19 mouse cellular contexts compared by ENCODE assay signal in the genomic region with DNA sequence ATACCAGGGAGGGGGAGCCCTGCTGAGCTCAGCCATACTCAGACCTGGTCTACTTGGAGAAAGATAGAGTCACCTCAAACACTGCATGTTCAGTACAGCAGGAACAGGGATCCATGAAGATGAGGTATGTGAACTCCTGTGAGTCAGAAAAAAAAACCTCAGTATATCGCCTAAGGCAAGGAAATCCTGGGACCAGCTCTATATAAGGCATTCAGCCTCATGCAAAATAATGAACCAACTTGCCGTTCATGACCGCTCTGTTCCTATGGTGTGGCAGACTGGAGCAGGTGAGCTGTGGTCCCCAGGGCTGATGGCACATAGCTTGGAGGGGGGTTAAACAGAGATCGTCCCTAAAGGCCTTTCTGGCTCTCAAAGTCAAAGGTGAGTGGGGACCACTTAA.
"Had no signal": no experiment of that assay in that cellular context is flagged by ENCODE, and none has a peak within 500 bp of the region (broad histone marks: within the 10 kb centered on the region; RNA-seq: fewer than 3 reads in every experiment).

No protein-coding gene starts in this region.

- ATAC-seq: liver, postnatal 0 days; lung, postnatal 0 days; midbrain, embryonic 16.5 days had no signal

- H3K27me3 ChIP-seq: lung, embryonic 15.5 days; midbrain, embryonic 12.5 days; neural tube, embryonic 13.5 days; neural tube, embryonic 15.5 days had no signal

- DNase-seq: liver, postnatal 0 days; lung, adult 2 months; lung, postnatal 14 days; lung, postnatal 4 days; midbrain, embryonic 14.5 days; retina, postnatal 1 day; right cerebral cortex, adult 18-20 months; right cerebral cortex, postnatal 25 days; right cerebral cortex, postnatal 4 days; spleen, adult 18-20 months; thymus, adult 18-20 months; thymus, postnatal 14 days; thymus, postnatal 36 days had no signal
